ENCODE assay signal across 21 mouse cellular contexts in genomic region chr9:74324925-74325295, GRCm38 (mm10).
DNase-seq lines count a peak whose midpoint lies in the region; ATAC-seq and TF ChIP-seq lines count a peak whose summit lies in the region.
"Had no signal": no experiment of that assay in that cellular context is flagged by ENCODE, and none has a peak within 500 bp of the region (broad histone marks: within the 10 kb centered on the region; RNA-seq: fewer than 3 reads in every experiment).

No protein-coding gene starts in this region.

- H3K4me2 ChIP-seq in forebrain, embryonic 11.5 days (ENCODE audit: low read depth, low read length, severe bottlenecking) = no peak overlapping the region
- H3K4me2 ChIP-seq in forebrain, embryonic 15.5 days (replicated peaks) = no peak overlapping the region
- no peak overlapping the region for H3K4me2 ChIP-seq in liver, embryonic 13.5 days
- no peak overlapping the region for H3K4me2 ChIP-seq in liver, embryonic 11.5 days
- H3K4me2 ChIP-seq in stomach, embryonic 14.5 days (replicated peaks; ENCODE audit: low read depth, low read length) = no peak overlapping the region
- no peak overlapping the region for H3K4me2 ChIP-seq in stomach, postnatal 0 days (replicated peaks; ENCODE audit: low read depth)
- H3K4me2 ChIP-seq: embryonic facial prominence, embryonic 12.5 days; forebrain, embryonic 13.5 days; heart, embryonic 13.5 days; hindbrain, embryonic 15.5 days had no signal

- H3K27me3 ChIP-seq in forebrain, embryonic 11.5 days (ENCODE audit: control insufficient read depth, insufficient read depth, low read length) = no peaks in the 10 kb centered on the region; the same call in 1 of the 2 replicates
- no peaks in the 10 kb centered on the region for H3K27me3 ChIP-seq in forebrain, embryonic 15.5 days
- H3K27me3 ChIP-seq in liver, embryonic 13.5 days = no peaks in the 10 kb centered on the region
- H3K27me3 ChIP-seq in liver, embryonic 11.5 days (replicated peaks; ENCODE audit: control insufficient read depth, insufficient read depth, low read length) = no peaks in the 10 kb centered on the region
- H3K27me3 ChIP-seq in stomach, embryonic 14.5 days (ENCODE audit: control insufficient read depth, insufficient read depth, low read length) = no peaks in the 10 kb centered on the region
- H3K27me3 ChIP-seq in stomach, postnatal 0 days (ENCODE audit: control insufficient read depth, insufficient read depth, low read length) = no peaks in the 10 kb centered on the region
- H3K27me3 ChIP-seq: embryonic facial prominence, embryonic 12.5 days; heart, embryonic 13.5 days; hindbrain, embryonic 15.5 days had no signal

- ATAC-seq in forebrain, embryonic 11.5 days (replicated peaks; ENCODE audit: low FRiP score) = peak; percentile 30; the same call in 1 of the 2 replicates
- ATAC-seq in forebrain, embryonic 15.5 days (replicated peaks) = no peak
- ATAC-seq in liver, embryonic 13.5 days (ENCODE audit: low read depth) = no peak
- no peak for ATAC-seq in liver, embryonic 11.5 days (replicated peaks; ENCODE audit: low FRiP score)
- peak; percentile 14; the same call in 1 of the 2 replicates for ATAC-seq in stomach, embryonic 14.5 days (ENCODE audit: insufficient number of reproducible peaks, insufficient read depth, low FRiP score, low read depth)
- no peak for ATAC-seq in stomach, postnatal 0 days (ENCODE audit: low FRiP score, low TSS enrichment)
- ATAC-seq: CD4-positive, CD25-positive, alpha-beta regulatory T cell, adult 4 months; forebrain, embryonic 13.5 days had no signal

- H3K9me3 ChIP-seq in forebrain, embryonic 11.5 days (ENCODE audit: control insufficient read depth, low read length) = no peaks in the 10 kb centered on the region
- no peaks in the 10 kb centered on the region for H3K9me3 ChIP-seq in forebrain, embryonic 15.5 days
- H3K9me3 ChIP-seq in liver, embryonic 13.5 days (replicated peaks) = no peaks in the 10 kb centered on the region
- H3K9me3 ChIP-seq in liver, embryonic 11.5 days (ENCODE audit: control insufficient read depth, low read length) = no peaks in the 10 kb centered on the region
- no peaks in the 10 kb centered on the region for H3K9me3 ChIP-seq in stomach, embryonic 14.5 days (ENCODE audit: control insufficient read depth, low read depth, low read length)
- H3K9me3 ChIP-seq in stomach, postnatal 0 days (ENCODE audit: control insufficient read depth, low read length) = no peaks in the 10 kb centered on the region
- H3K9me3 ChIP-seq: embryonic facial prominence, embryonic 12.5 days; forebrain, embryonic 13.5 days; heart, embryonic 13.5 days; hindbrain, embryonic 15.5 days had no signal

- no peak overlapping the region for H3K27ac ChIP-seq in forebrain, embryonic 11.5 days (ENCODE audit: low read depth, low read length)
- no peak overlapping the region for H3K27ac ChIP-seq in forebrain, embryonic 15.5 days (replicated peaks)
- peak overlapping the region; percentile 24; the same call in 1 of the 2 replicates for H3K27ac ChIP-seq in liver, embryonic 13.5 days
- H3K27ac ChIP-seq in liver, embryonic 11.5 days (ENCODE audit: low read depth, low read length) = no peak overlapping the region
- no peak overlapping the region for H3K27ac ChIP-seq in stomach, embryonic 14.5 days (ENCODE audit: low read length)
- H3K27ac ChIP-seq in stomach, postnatal 0 days (replicated peaks) = no peak overlapping the region
- H3K27ac ChIP-seq: embryonic facial prominence, embryonic 12.5 days; forebrain, embryonic 13.5 days; heart, embryonic 13.5 days; hindbrain, embryonic 15.5 days had no signal

- H3K4me3 ChIP-seq in forebrain, embryonic 11.5 days (ENCODE audit: low read depth, low read length) = no peak overlapping the region
- no peak overlapping the region for H3K4me3 ChIP-seq in forebrain, embryonic 15.5 days
- no peak overlapping the region for H3K4me3 ChIP-seq in liver, embryonic 13.5 days (replicated peaks)
- H3K4me3 ChIP-seq in liver, embryonic 11.5 days (ENCODE audit: low read depth, low read length) = no peak overlapping the region
- no peak overlapping the region for H3K4me3 ChIP-seq in stomach, embryonic 14.5 days (ENCODE audit: low read depth, low read length)
- no peak overlapping the region for H3K4me3 ChIP-seq in stomach, postnatal 0 days (ENCODE audit: low read depth, low read length)
- H3K4me3 ChIP-seq: embryonic facial prominence, embryonic 12.5 days; forebrain, embryonic 13.5 days; heart, embryonic 13.5 days; hindbrain, embryonic 15.5 days had no signal

- H3K4me1 ChIP-seq in forebrain, embryonic 11.5 days (replicated peaks; ENCODE audit: control insufficient read depth, insufficient read depth, low read length) = no peaks in the 10 kb centered on the region
- H3K4me1 ChIP-seq in forebrain, embryonic 15.5 days = no peaks in the 10 kb centered on the region
- no peaks in the 10 kb centered on the region for H3K4me1 ChIP-seq in liver, embryonic 13.5 days (replicated peaks)
- H3K4me1 ChIP-seq in liver, embryonic 11.5 days (replicated peaks; ENCODE audit: control insufficient read depth, insufficient read depth, low read length) = no peaks in the 10 kb centered on the region; the same call in 1 of the 2 replicates
- H3K4me1 ChIP-seq in stomach, embryonic 14.5 days (ENCODE audit: control insufficient read depth, insufficient read depth, low read length) = no peaks in the 10 kb centered on the region
- no peaks in the 10 kb centered on the region for H3K4me1 ChIP-seq in stomach, postnatal 0 days (replicated peaks; ENCODE audit: control insufficient read depth, insufficient read depth)
- H3K4me1 ChIP-seq: embryonic facial prominence, embryonic 12.5 days; forebrain, embryonic 13.5 days; hindbrain, embryonic 15.5 days had no signal

- no peak overlapping the region for H3K9ac ChIP-seq in forebrain, embryonic 11.5 days (ENCODE audit: low read length)
- no peak overlapping the region for H3K9ac ChIP-seq in forebrain, embryonic 15.5 days (replicated peaks)
- H3K9ac ChIP-seq in liver, embryonic 13.5 days = no peak overlapping the region
- no peak overlapping the region for H3K9ac ChIP-seq in liver, embryonic 11.5 days (ENCODE audit: low read depth, low read length)
- H3K9ac ChIP-seq in stomach, embryonic 14.5 days (replicated peaks; ENCODE audit: low read depth, low read length) = no peak overlapping the region
- H3K9ac ChIP-seq in stomach, postnatal 0 days (ENCODE audit: low read length) = no peak overlapping the region
- H3K9ac ChIP-seq: embryonic facial prominence, embryonic 12.5 days; forebrain, embryonic 13.5 days; heart, embryonic 13.5 days; hindbrain, embryonic 15.5 days had no signal

- no peak for TF ChIP-seq CTCF in stomach, postnatal 0 days (IDR thresholded peaks at IDR 0.05; ENCODE audit: low read depth)

- TF ChIP-seq EP300 in stomach, postnatal 0 days (optimal IDR thresholded peaks at IDR 0.05) = no peak

- WGBS in forebrain, embryonic 11.5 days = 27% methylated on average over 3 of the region's 3 CpGs
- 9% methylated on average over 3 of the region's 3 CpGs for WGBS in forebrain, embryonic 15.5 days
- 60% methylated on average over 3 of the region's 3 CpGs for WGBS in liver, embryonic 13.5 days (ENCODE audit: insufficient replicate concordance)
- WGBS in liver, embryonic 11.5 days = 69% methylated on average over 3 of the region's 3 CpGs
- 41% methylated on average over 3 of the region's 3 CpGs for WGBS in stomach, embryonic 14.5 days
- 46% methylated on average over 3 of the region's 3 CpGs for WGBS in stomach, postnatal 0 days

- H3K36me3 ChIP-seq in forebrain, embryonic 11.5 days (ENCODE audit: control insufficient read depth, insufficient read depth, low read length) = no peaks in the 10 kb centered on the region
- no peaks in the 10 kb centered on the region for H3K36me3 ChIP-seq in forebrain, embryonic 15.5 days
- no peaks in the 10 kb centered on the region for H3K36me3 ChIP-seq in liver, embryonic 13.5 days
- H3K36me3 ChIP-seq in liver, embryonic 11.5 days (ENCODE audit: control insufficient read depth, insufficient read depth, low read length) = no peaks in the 10 kb centered on the region
- no peaks in the 10 kb centered on the region for H3K36me3 ChIP-seq in stomach, embryonic 14.5 days (ENCODE audit: control insufficient read depth, insufficient read depth, low read length)
- H3K36me3 ChIP-seq in stomach, postnatal 0 days (ENCODE audit: control insufficient read depth, insufficient read depth, low read length) = no peaks in the 10 kb centered on the region
- H3K36me3 ChIP-seq: embryonic facial prominence, embryonic 12.5 days; G1E; heart, embryonic 13.5 days; hindbrain, embryonic 15.5 days had no signal

- no peak for DNase-seq in forebrain, embryonic 11.5 days (ENCODE audit: low spot score)
- no peak for DNase-seq in liver, embryonic 13.5 days
- no peak for DNase-seq in liver, embryonic 11.5 days (ENCODE audit: low spot score)
- DNase-seq in stomach, postnatal 0 days (ENCODE audit: low spot score) = no peak
- DNase-seq in kidney, adult 9 months = no peak
- DNase-seq: adrenal gland, postnatal 10 days; B cell, adult 2 months; cerebellum, adult 11-12 months; cerebellum, adult 9-10 months; cerebellum, postnatal 25 days; gastrocnemius, postnatal 36 days; heart, adult 11 months; heart, postnatal 36 days had no signal

Comparison
In these comparisons a context has a peak if more than half of its experiments do, and no peak if none do; other contexts are left out.
1. ATAC-seq: peak in forebrain, embryonic 11.5 days (single experiment) and stomach, embryonic 14.5 days (single experiment); none in forebrain, embryonic 15.5 days (single experiment), liver, embryonic 13.5 days (single experiment), liver, embryonic 11.5 days (single experiment) and stomach, postnatal 0 days (single experiment).